Mouse (Mus musculus) forebrain, postnatal 0 days (tissue): ENCODE results near the gene Cmip. TPM values are rescaled to one million over a fixed set of nuclear protein-coding genes. Genes with fewer than 3 reads are reported as not detected.

ENCODE experiments used
- ATAC-seq: fragments of 200-750 bp; cut with Nextera tagmentation; 2 replicates; pipeline ENCODE4 v1.8.0; 2017; ENCODE audit warnings: mild to moderate bottlenecking, moderate library complexity
- DNase-seq: peaks from one replicate; pipeline ENCODE4 v3.0.0-alpha.2; 2015
- H3K27ac ChIP-seq: fragments of 300-500 bp; sonication (generic); 2 replicates; pipeline ENCODE4 v1.5.1; 2014; ENCODE audit warnings: low read depth, mild to moderate bottlenecking, antibody characterized with exemption, low read length, moderate library complexity, mixed read lengths
- H3K27me3 ChIP-seq: fragments of 300-500 bp; sonication (generic); 2 replicates; pipeline ENCODE4 v1.6.1; 2014; ENCODE audit warnings: mild to moderate bottlenecking, low read length, mixed read lengths; ENCODE audit not compliant: insufficient read depth
- H3K36me3 ChIP-seq: fragments of 300-500 bp; sonication (generic); 2 replicates; pipeline ENCODE4 v1.6.1; 2014; ENCODE audit warnings: mild to moderate bottlenecking, moderate library complexity; ENCODE audit not compliant: insufficient read depth
- H3K4me1 ChIP-seq: fragments of 300-500 bp; sonication (generic); 2 replicates; pipeline ENCODE4 v1.6.1; 2014; ENCODE audit warnings: antibody characterized with exemption; ENCODE audit not compliant: insufficient read depth
- H3K4me2 ChIP-seq: fragments of 300-500 bp; sonication (generic); 2 replicates; pipeline ENCODE4 v1.6.1; 2014; ENCODE audit warnings: low read depth, mild to moderate bottlenecking, moderate library complexity
- H3K4me3 ChIP-seq: fragments of 300-500 bp; sonication (generic); 2 replicates; pipeline ENCODE4 v1.5.1; 2014; ENCODE audit warnings: low read depth, low read length, mixed read lengths
- H3K9ac ChIP-seq: fragments of 300-500 bp; sonication (generic); 2 replicates; pipeline ENCODE4 v1.6.1; 2014; ENCODE audit warnings: mild to moderate bottlenecking
- H3K9me3 ChIP-seq: fragments of 300-500 bp; sonication (generic); 2 replicates; pipeline ENCODE4 v1.6.1; 2016; ENCODE audit warnings: low read length
- CTCF ChIP-seq: sonication (generic); IDR thresholded peaks from 2 replicates; pipeline ENCODE4 v1.5.1; 2016; ENCODE audit warnings: antibody characterized with exemption, control low read depth, low read depth
- WGBS: fragments of 180-500 bp; shearing (Covaris S2); extraction: QIAGEN DNeasy Blood & Tissue Kit; methylation state at CpG from one replicate; pipeline ENCODE4 v1.1.7; 2014; 5-methylcytosine and 5-hydroxymethylcytosine counted together
- polyA plus RNA-seq: library from polyadenylated mRNA; unstranded; fragments of >200 nt; fragmentation: Nextera tagmentation; extraction: Ambion mirVana; gene quantifications from 2 replicates; pipeline ENCODE4 v1.2.1, GENCODE M21; 2015
- total RNA-seq: library from RNA; depleted of rRNA; stranded (reverse); fragments of >200 nt; gene quantifications from 2 replicates; pipeline ENCODE4 v1.2.3, GENCODE M21; 2014

Cmip gene
- total and polyA plus RNA-seq, 2 experiments from 2014 or later, result 192 to 204 TPM

- Histone ChIP-seq H3K4me1 (peaks cover 13% of the 10 kb centered on the region), H3K27me3 (no peaks in the 10 kb centered on the region), H3K9ac (0 out of 2 replicates have a peak overlapping the region, but pooled peaks have one; percentile 22), H3K4me2 (peak overlapping the region; percentile 26), H3K4me3 (no peak overlapping the region), H3K27ac (peak overlapping the region; percentile 64; the same call in 1 of the 2 replicates), H3K36me3 (no peaks in the 10 kb centered on the region), H3K9me3 (no peaks in the 10 kb centered on the region)
- ATAC-seq (peak; percentile 72), DNase-seq (peak; percentile 63)
- 41% methylated on average over 14 of the region's 14 CpGs for WGBS
- TF ChIP-seq CTCF, result no peak
Observed at GRCm38 (mm10) chr8:117403705-117404476, 147.0 kb downstream of the Cmip start.

- DNase-seq (no peak), ATAC-seq (no peak)
- no peak overlapping the region for H3K4me2 ChIP-seq
- H3K4me3 ChIP-seq, result no peak overlapping the region
- no peak for TF ChIP-seq CTCF
- H3K4me1 ChIP-seq, result peaks cover 13% of the 10 kb centered on the region
- H3K27me3 ChIP-seq, result no peaks in the 10 kb centered on the region
- no peak overlapping the region for H3K27ac ChIP-seq
- H3K9ac ChIP-seq, result no peak overlapping the region
- 83% methylated on average over 3 of the region's 3 CpGs for WGBS
- H3K36me3 ChIP-seq, result no peaks in the 10 kb centered on the region
- no peaks in the 10 kb centered on the region for H3K9me3 ChIP-seq
Observed at GRCm38 (mm10) chr8:117406081-117406480, 149.2 kb downstream of the Cmip start.

- no peak overlapping the region for H3K4me3 ChIP-seq
- no peak for TF ChIP-seq CTCF
- no peaks in the 10 kb centered on the region for H3K9me3 ChIP-seq
- no peak overlapping the region for H3K27ac ChIP-seq
- peaks cover 5% of the 10 kb centered on the region for H3K4me1 ChIP-seq
- no peak for DNase-seq
- WGBS, result 84% methylated on average over 7 of the region's 7 CpGs
- ATAC-seq, result no peak
- H3K27me3 ChIP-seq, result no peaks in the 10 kb centered on the region
- no peak overlapping the region for H3K4me2 ChIP-seq
- H3K36me3 ChIP-seq, result no peaks in the 10 kb centered on the region
- H3K9ac ChIP-seq, result no peak overlapping the region
Observed at GRCm38 (mm10) chr8:117408634-117409033, 151.8 kb downstream of the Cmip start.

- H3K4me2 ChIP-seq, result no peak overlapping the region
- H3K9ac ChIP-seq, result no peak overlapping the region
- no peak overlapping the region for H3K4me3 ChIP-seq
- 72% methylated on average over 7 of the region's 7 CpGs for WGBS
- no peak for DNase-seq
- H3K36me3 ChIP-seq, result no peaks in the 10 kb centered on the region
- TF ChIP-seq CTCF, result no peak
- peaks cover under 1% of the 10 kb centered on the region; the same call in 1 of the 2 replicates for H3K4me1 ChIP-seq
- ATAC-seq, result no peak
- no peaks in the 10 kb centered on the region for H3K27me3 ChIP-seq
- no peak overlapping the region for H3K27ac ChIP-seq
- H3K9me3 ChIP-seq, result no peaks in the 10 kb centered on the region
Observed at GRCm38 (mm10) chr8:117409056-117409455, 152.2 kb downstream of the Cmip start.

GRCm38 (mm10) chr8:117410391-117410790 is 153.5 kb downstream of the Cmip start:
- Histone ChIP-seq H3K27me3 (no peaks in the 10 kb centered on the region), H3K9ac (no peak overlapping the region), H3K4me3 (no peak overlapping the region), H3K27ac (no peak overlapping the region), H3K4me2 (no peak overlapping the region), H3K4me1 (no peaks in the 10 kb centered on the region), H3K36me3 (no peaks in the 10 kb centered on the region), H3K9me3 (no peaks in the 10 kb centered on the region)
- WGBS, result 75% methylated on average over 10 of the region's 10 CpGs
- TF ChIP-seq CTCF, result no peak
- DNase-seq (no peak), ATAC-seq (no peak)

- H3K4me1 ChIP-seq, result no peaks in the 10 kb centered on the region
- no peaks in the 10 kb centered on the region for H3K36me3 ChIP-seq
- no peak overlapping the region for H3K9ac ChIP-seq
- TF ChIP-seq CTCF, result no peak
- H3K4me2 ChIP-seq, result no peak overlapping the region
- ATAC-seq (no peak), DNase-seq (no peak)
- WGBS, result 86% methylated on average over 10 of the region's 10 CpGs
- H3K27ac ChIP-seq, result no peak overlapping the region
- H3K4me3 ChIP-seq, result no peak overlapping the region
- H3K27me3 ChIP-seq, result no peaks in the 10 kb centered on the region
- H3K9me3 ChIP-seq, result no peaks in the 10 kb centered on the region
Observed at GRCm38 (mm10) chr8:117410901-117411300, 154.0 kb downstream of the Cmip start.

- no peak for DNase-seq
- Histone ChIP-seq H3K9ac (no peak overlapping the region), H3K9me3 (no peaks in the 10 kb centered on the region), H3K4me2 (no peak overlapping the region), H3K27me3 (no peaks in the 10 kb centered on the region), H3K36me3 (peaks cover 6% of the 10 kb centered on the region), H3K27ac (no peak overlapping the region), H3K4me1 (no peaks in the 10 kb centered on the region), H3K4me3 (no peak overlapping the region)
- no peak for TF ChIP-seq CTCF
- ATAC-seq, result no peak
- WGBS, result 83% methylated on average over 10 of the region's 10 CpGs
Observed at GRCm38 (mm10) chr8:117412232-117412631, 155.4 kb downstream of the Cmip start.
